Mouse (Mus musculus) lung, postnatal 0 days (tissue): ENCODE results near the gene Mpeg1. TPM values are rescaled to one million over a fixed set of nuclear protein-coding genes. Genes with fewer than 3 reads are reported as not detected.
A peak's percentile ranks its signal among the peaks of the same experiment; 100 is the strongest.

Experiments
- ATAC-seq: fragments of 200-750 bp; cut with Nextera tagmentation; 2 replicates; pipeline ENCODE4 v1.8.0; 2017; ENCODE audit warnings: moderate library complexity
- DNase-seq: peaks from one replicate; pipeline ENCODE4 v3.0.0-alpha.2; 2016; ENCODE audit warnings: low spot score
- H3K27ac ChIP-seq: fragments of 300-500 bp; sonication (generic); 2 replicates; pipeline ENCODE4 v1.5.1; 2014; ENCODE audit warnings: antibody characterized with exemption, mild to moderate bottlenecking, low read length, mixed read lengths
- H3K27me3 ChIP-seq: fragments of 300-500 bp; sonication (generic); replicated peaks from 2 replicates; pipeline ENCODE4 v1.6.1; 2014; ENCODE audit warnings: low read length, mixed read lengths; ENCODE audit not compliant: insufficient read depth
- H3K36me3 ChIP-seq: fragments of 300-500 bp; sonication (generic); 2 replicates; pipeline ENCODE4 v1.6.1; 2014; ENCODE audit warnings: low read length, mixed read lengths; ENCODE audit not compliant: insufficient read depth
- H3K4me1 ChIP-seq: fragments of 300-500 bp; sonication (generic); 2 replicates; pipeline ENCODE4 v1.6.1; 2014; ENCODE audit warnings: antibody characterized with exemption, low read depth, low read length, mixed read lengths; ENCODE audit not compliant: insufficient read depth
- H3K4me2 ChIP-seq: fragments of 300-500 bp; sonication (generic); replicated peaks from 2 replicates; pipeline ENCODE4 v1.6.1; 2014; ENCODE audit warnings: low read depth, mild to moderate bottlenecking, low read length, moderate library complexity, mixed read lengths
- H3K4me3 ChIP-seq: fragments of 300-500 bp; sonication (generic); 2 replicates; pipeline ENCODE4 v1.5.1; 2014; ENCODE audit warnings: low read depth, low read length
- H3K9ac ChIP-seq: fragments of 300-500 bp; sonication (generic); replicated peaks from 2 replicates; pipeline ENCODE4 v1.6.1; 2014; ENCODE audit warnings: low read depth, mild to moderate bottlenecking
- H3K9me3 ChIP-seq: fragments of 300-500 bp; sonication (generic); 2 replicates; pipeline ENCODE4 v1.6.1; 2016; ENCODE audit warnings: low read length, mixed read lengths
- CTCF ChIP-seq: IDR thresholded peaks from 2 replicates; pipeline ENCODE4 v1.5.1; 2016; ENCODE audit warnings: antibody characterized with exemption, mild to moderate bottlenecking
- EP300 ChIP-seq: IDR thresholded peaks from 2 replicates; pipeline ENCODE4 v1.6.1; 2016; ENCODE audit warnings: antibody characterized with exemption, mild to moderate bottlenecking, control low read depth
- WGBS: fragments of 180-500 bp; shearing (Covaris S2); extraction: QIAGEN DNeasy Blood & Tissue Kit; methylation state at CpG from one replicate; pipeline ENCODE4 v1.1.7; 2014; 5-methylcytosine and 5-hydroxymethylcytosine counted together
- polyA plus RNA-seq: library from polyadenylated mRNA; unstranded; fragments of >200 nt; fragmentation: Nextera tagmentation; extraction: Ambion mirVana; gene quantifications from 2 replicates; pipeline ENCODE4 v1.2.1, GENCODE M21; 2015

Mpeg1 gene
- polyA plus RNA-seq, 1 experiment from 2014 or later: 5.5 TPM

DNA sequence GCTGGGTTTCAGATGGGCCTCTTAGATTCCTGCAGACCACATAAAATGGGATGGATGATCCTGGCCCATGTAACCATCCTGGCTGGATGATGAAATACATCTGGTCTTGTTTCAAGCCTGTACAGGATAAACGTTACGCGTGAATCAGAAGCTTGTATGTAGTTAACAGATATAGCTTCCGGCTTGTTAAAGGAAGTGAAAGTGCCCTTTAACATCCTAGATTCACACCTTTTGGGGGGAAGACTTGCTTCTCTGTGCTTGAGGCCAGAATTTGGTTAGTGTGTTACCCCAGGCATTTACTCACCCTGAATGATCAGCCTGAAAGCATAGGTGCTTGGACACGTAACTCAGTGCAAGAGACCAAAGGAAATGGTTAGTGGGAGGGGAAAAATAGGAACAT lies 33.5 kb upstream of the Mpeg1 start:
- no peaks in the 10 kb centered on the region for H3K36me3 ChIP-seq
- H3K9ac ChIP-seq: no peak overlapping the region
- 81% methylated on average over 5 of the region's 5 CpGs for WGBS
- H3K4me1 ChIP-seq: no peaks in the 10 kb centered on the region
- no peak for TF ChIP-seq CTCF
- TF ChIP-seq EP300: no peak
- ATAC-seq: no peak
- no peak for DNase-seq
- no peak overlapping the region for H3K27ac ChIP-seq
- no peaks in the 10 kb centered on the region for H3K9me3 ChIP-seq
- H3K27me3 ChIP-seq: no peaks in the 10 kb centered on the region
- H3K4me2 ChIP-seq: no peak overlapping the region
- no peak overlapping the region for H3K4me3 ChIP-seq

- WGBS: 93% methylated on average over 6 of the region's 6 CpGs
- H3K27ac ChIP-seq: no peak within 1 kb of the TSS
- ATAC-seq: no peak
These were observed 33.0 kb upstream of the Mpeg1 start, which contains the start of gene Pfpl for GRCm38 (mm10) chr19:12427605-12428004. TSS of gene Pfpl (plus strand) at chr19:12427905.

GRCm38 (mm10) chr19:12433033-12433432 lies 27.5 kb upstream of the Mpeg1 start:
- no peaks in the 10 kb centered on the region for H3K4me1 ChIP-seq
- DNase-seq: peak; percentile 88
- no peak overlapping the region for H3K27ac ChIP-seq
- no peaks in the 10 kb centered on the region for H3K36me3 ChIP-seq
- H3K4me2 ChIP-seq: no peak overlapping the region
- TF ChIP-seq CTCF (peak; percentile 82), EP300 (no peak)
- WGBS: 2% methylated on average over 2 of the region's 2 CpGs
- H3K9ac ChIP-seq: no peak overlapping the region
- no peaks in the 10 kb centered on the region for H3K27me3 ChIP-seq
- peak; percentile 71 for ATAC-seq
- no peak overlapping the region for H3K4me3 ChIP-seq
- no peaks in the 10 kb centered on the region for H3K9me3 ChIP-seq

More at GRCm38 (mm10) chr19:12427605-12428004, 33.0 kb upstream of the Mpeg1 start, which contains the start of gene Pfpl:
- H3K9me3 ChIP-seq: no peaks in the 10 kb centered on the region
- no peak within 1 kb of the TSS for H3K4me3 ChIP-seq
- H3K4me2 ChIP-seq: no peak within 1 kb of the TSS
- no peak within 1 kb of the TSS for H3K9ac ChIP-seq
- no peaks in the 10 kb centered on the region for H3K36me3 ChIP-seq
- no peaks in the 10 kb centered on the region for H3K4me1 ChIP-seq
- DNase-seq: no peak
- no peaks in the 10 kb centered on the region for H3K27me3 ChIP-seq
- TF ChIP-seq EP300: no peak

DNA sequence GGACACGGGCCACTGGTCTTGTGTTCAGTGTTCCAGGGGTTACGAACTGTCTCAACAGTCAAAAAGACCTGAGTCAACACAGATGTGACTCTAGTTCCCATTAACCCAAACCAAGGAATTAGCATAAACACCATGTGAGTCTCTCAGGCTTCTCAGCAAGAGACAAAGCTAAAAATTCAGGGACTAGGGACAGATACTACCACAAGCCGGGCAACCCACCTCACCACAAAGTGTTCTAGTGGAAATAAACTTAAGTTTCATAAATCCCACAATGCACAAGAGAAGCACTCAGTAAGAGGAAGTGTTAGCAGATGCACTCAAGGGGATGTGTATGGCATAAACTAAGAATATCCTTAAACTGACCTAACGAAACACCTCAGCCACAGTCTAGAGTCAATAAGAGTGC lies 25.6 kb upstream of the Mpeg1 start:
- Histone ChIP-seq H3K27me3 (no peaks in the 10 kb centered on the region), H3K4me1 (no peaks in the 10 kb centered on the region), H3K9me3 (no peaks in the 10 kb centered on the region), H3K4me3 (no peak overlapping the region), H3K27ac (no peak overlapping the region), H3K4me2 (no peak overlapping the region), H3K36me3 (no peaks in the 10 kb centered on the region), H3K9ac (no peak overlapping the region)
- no peak; the same call in 1 of the 2 replicates for ATAC-seq
- peak; percentile 33 for DNase-seq
- WGBS: 70% methylated on average over 4 of the region's 4 CpGs
- TF ChIP-seq EP300: no peak
- no peak for TF ChIP-seq CTCF

DNA sequence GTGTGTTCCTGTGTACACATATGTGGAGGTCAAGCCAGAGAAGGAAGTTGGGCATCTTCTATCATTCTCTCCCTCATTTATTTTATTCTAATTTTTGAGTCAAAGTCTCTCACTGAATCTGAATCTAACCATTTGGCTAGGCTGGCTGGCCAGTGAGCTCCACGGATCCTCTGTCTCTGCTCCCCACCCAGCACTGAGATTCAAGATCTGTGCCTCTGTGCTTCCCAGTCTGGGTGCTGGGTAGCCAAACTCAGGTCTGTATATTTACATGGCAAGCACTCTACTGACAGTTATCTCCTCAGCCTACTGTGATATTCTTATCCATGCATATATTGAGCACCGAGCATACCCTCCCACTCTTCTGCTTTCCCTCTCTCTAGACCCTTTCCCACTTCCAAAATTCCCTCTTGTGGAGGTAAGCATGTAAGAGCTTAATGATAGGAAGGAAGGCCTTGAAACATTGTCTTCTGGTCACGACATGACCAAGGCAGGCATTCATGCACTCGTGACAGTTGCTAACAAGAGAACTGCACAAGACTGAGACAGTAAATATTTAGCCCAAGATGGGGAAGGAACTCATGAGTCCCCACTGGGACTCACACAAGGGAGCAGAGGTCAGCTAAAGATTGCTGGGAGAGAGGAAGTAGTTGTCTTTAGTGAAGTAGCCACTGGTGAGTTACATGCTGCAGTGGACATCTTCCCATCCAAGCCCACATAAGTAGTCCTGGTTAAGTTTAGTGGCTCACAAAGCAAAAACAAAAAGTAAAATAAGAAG lies 24.6 kb upstream of the Mpeg1 start:
- H3K27ac ChIP-seq: no peak overlapping the region

DNA sequence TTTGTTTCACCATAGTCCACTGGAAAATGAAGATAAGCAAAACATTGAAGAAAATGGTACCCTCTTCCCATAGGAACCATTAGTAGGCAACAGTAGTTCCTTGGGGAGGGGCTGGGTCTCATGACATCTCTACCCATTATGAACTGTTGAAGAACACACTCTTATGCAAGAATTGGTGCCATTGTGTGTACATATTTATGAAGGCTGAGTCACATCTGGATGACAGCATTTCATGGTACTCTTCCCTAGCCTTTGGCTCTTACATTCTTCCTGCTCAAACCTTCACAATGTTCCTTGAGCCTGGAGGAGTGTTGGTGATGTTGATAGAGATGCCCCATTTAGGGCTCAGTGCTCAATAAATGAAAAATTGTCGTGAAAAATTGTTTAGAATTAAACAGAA lies 21.0 kb upstream of the Mpeg1 start:
- Histone ChIP-seq H3K9ac (no peak overlapping the region), H3K9me3 (no peaks in the 10 kb centered on the region), H3K4me1 (no peaks in the 10 kb centered on the region), H3K4me3 (no peak overlapping the region), H3K4me2 (no peak overlapping the region), H3K27ac (no peak overlapping the region), H3K27me3 (no peaks in the 10 kb centered on the region), H3K36me3 (no peaks in the 10 kb centered on the region)
- WGBS: 43% methylated on average over 1 of the region's 1 CpGs
- ATAC-seq (no peak), DNase-seq (peak; percentile 27)
- TF ChIP-seq EP300: 0 out of 2 replicates have a peak, but pooled peaks have one; percentile 10
- no peak for TF ChIP-seq CTCF

More for the DNA sequence above, 24.6 kb upstream of the Mpeg1 start:
- no peak overlapping the region for H3K9ac ChIP-seq
- no peaks in the 10 kb centered on the region for H3K36me3 ChIP-seq
- peak; percentile 29 for DNase-seq
- 59% methylated on average over 4 of the region's 4 CpGs for whole genome bisulfite sequencing
- H3K4me2 ChIP-seq: no peak overlapping the region
- H3K4me1 ChIP-seq: no peaks in the 10 kb centered on the region
- no peak for TF ChIP-seq CTCF
- TF ChIP-seq EP300: 0 out of 2 replicates have a peak, but pooled peaks have one; percentile 9
- no peak overlapping the region for H3K4me3 ChIP-seq
- no peaks in the 10 kb centered on the region for H3K27me3 ChIP-seq
- H3K9me3 ChIP-seq: no peaks in the 10 kb centered on the region
- ATAC-seq: no peak
